Mouse (Mus musculus) E14TG2a.4 (cell line): ENCODE data around the gene Thsd4.

ENCODE experiments used
- H3K27me3 ChIP-seq: 2 replicates; pipeline ENCODE4 v1.6.1; 2014; ENCODE audit warnings: low read length, control low read depth; ENCODE audit not compliant: insufficient read depth
- H3K36me3 ChIP-seq: 2 replicates; pipeline ENCODE4 v1.6.1; 2014; ENCODE audit warnings: low read length, control low read depth; ENCODE audit not compliant: insufficient read depth
- H3K4me1 ChIP-seq: replicated peaks from 2 replicates; pipeline ENCODE4 v1.6.1; 2014; ENCODE audit warnings: low read depth, low read length, control low read depth
- H3K4me3 ChIP-seq: replicated peaks from 2 replicates; pipeline ENCODE4 v1.5.1; 2014; ENCODE audit warnings: mild to moderate bottlenecking, low read length
- H3K9me3 ChIP-seq: 2 replicates; pipeline ENCODE4 v1.6.1; 2014; ENCODE audit warnings: low read length, control low read depth
- CTCF ChIP-seq: conservative IDR thresholded peaks from 2 replicates; pipeline ENCODE4 v1.5.1; 2014; ENCODE audit warnings: low read length
- NANOG ChIP-seq: IDR thresholded peaks from 2 replicates; pipeline ENCODE4 v1.6.1; 2014; ENCODE audit warnings: borderline replicate concordance, low read length, mixed read lengths
- POU5F1 ChIP-seq: IDR thresholded peaks from 2 replicates; pipeline ENCODE4 v1.6.1; 2014; ENCODE audit warnings: low read length, borderline replicate concordance

The Thsd4 gene

DNA sequence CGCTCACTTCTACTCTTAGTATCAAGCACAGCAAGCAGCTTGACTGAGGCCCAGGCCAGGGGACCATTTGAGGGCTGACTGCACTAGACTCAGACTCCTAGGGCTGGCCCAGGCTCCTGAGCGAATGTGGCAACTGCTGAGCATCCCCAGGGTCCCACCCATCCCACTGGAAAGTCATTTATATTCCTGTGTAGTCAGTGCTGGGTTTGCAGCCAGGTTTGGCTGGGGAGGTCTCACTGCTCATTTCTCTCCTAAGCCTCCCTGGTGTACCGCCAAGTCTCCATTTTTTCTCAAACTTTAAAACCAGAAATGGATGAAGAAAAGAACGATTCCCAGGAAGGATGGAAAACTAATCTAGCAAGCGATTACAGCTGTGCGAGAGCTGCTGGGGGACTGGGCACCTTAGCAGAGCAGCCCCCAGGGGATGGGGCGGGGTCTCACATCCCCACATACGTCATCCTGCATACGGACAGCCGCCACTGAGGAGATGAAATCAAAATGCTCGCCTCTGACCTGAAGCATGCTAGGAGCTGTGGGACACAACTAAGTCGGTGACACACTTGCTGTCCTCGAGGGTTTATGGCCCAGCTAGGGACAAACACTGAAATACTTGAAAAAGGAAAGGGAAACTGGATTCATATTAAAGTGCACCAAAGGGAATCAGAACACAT is 67.3 kb downstream of the Thsd4 start:
- Histone ChIP-seq H3K36me3 (no peaks in the 10 kb centered on the region), H3K27me3 (no peaks in the 10 kb centered on the region), H3K9me3 (peaks cover 10% of the 10 kb centered on the region), H3K4me3 (no peak overlapping the region), H3K4me1 (no peaks in the 10 kb centered on the region)
- TF ChIP-seq POU5F1 = no peak
- TF ChIP-seq CTCF = no peak
- TF ChIP-seq NANOG = no peak

- H3K4me3 ChIP-seq = no peak overlapping the region
- H3K27me3 ChIP-seq = no peaks in the 10 kb centered on the region
- no peaks in the 10 kb centered on the region for H3K9me3 ChIP-seq
- no peaks in the 10 kb centered on the region for H3K4me1 ChIP-seq
- no peak for TF ChIP-seq POU5F1
- no peak for TF ChIP-seq CTCF
- TF ChIP-seq NANOG = no peak
- H3K36me3 ChIP-seq = no peaks in the 10 kb centered on the region
Measured at GRCm38 (mm10) chr9:60449498-60449897, 72.3 kb downstream of the Thsd4 start.

DNA sequence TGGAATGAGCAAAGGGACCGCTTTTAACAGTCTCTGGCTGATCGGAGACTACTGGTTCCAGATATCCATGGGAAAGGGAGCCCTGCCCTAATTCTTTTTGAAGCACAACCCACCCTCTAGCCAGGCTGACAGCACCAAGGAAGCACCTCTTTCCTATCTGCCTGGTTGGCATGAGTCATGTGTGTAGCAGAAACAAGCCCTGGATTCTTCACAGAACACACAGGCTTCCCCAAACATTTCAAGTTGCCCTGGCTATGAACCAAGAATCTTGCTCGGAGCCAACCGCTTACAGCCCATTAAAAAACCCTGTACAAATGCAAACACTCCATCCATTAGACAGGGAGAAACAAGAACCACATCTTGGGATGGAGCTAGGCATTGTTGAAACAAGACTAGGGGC is 76.0 kb downstream of the Thsd4 start:
- no peaks in the 10 kb centered on the region for H3K36me3 ChIP-seq
- no peaks in the 10 kb centered on the region for H3K4me1 ChIP-seq
- no peaks in the 10 kb centered on the region for H3K9me3 ChIP-seq
- no peak for TF ChIP-seq NANOG
- no peak for TF ChIP-seq POU5F1
- no peak for TF ChIP-seq CTCF
- H3K27me3 ChIP-seq = no peaks in the 10 kb centered on the region
- no peak overlapping the region for H3K4me3 ChIP-seq

GRCm38 (mm10) chr9:60441274-60441902 is 80.5 kb downstream of the Thsd4 start:
- no peaks in the 10 kb centered on the region for H3K36me3 ChIP-seq
- H3K4me1 ChIP-seq = no peaks in the 10 kb centered on the region
- no peaks in the 10 kb centered on the region for H3K27me3 ChIP-seq
- no peak overlapping the region for H3K4me3 ChIP-seq
- no peaks in the 10 kb centered on the region for H3K9me3 ChIP-seq
- TF ChIP-seq NANOG (no peak), CTCF (no peak), POU5F1 (no peak)

- no peak for TF ChIP-seq CTCF
- TF ChIP-seq POU5F1 = no peak
- TF ChIP-seq NANOG = no peak
- Histone ChIP-seq H3K9me3 (no peaks in the 10 kb centered on the region), H3K27me3 (no peaks in the 10 kb centered on the region), H3K36me3 (no peaks in the 10 kb centered on the region), H3K4me3 (no peak overlapping the region), H3K4me1 (no peaks in the 10 kb centered on the region)
Measured at GRCm38 (mm10) chr9:60440506-60440905, 81.3 kb downstream of the Thsd4 start.

- H3K9me3 ChIP-seq = no peaks in the 10 kb centered on the region
- H3K27me3 ChIP-seq = no peaks in the 10 kb centered on the region
- H3K36me3 ChIP-seq = no peaks in the 10 kb centered on the region
- TF ChIP-seq POU5F1 (no peak), CTCF (no peak), NANOG (no peak)
- no peak overlapping the region for H3K4me3 ChIP-seq
- peaks cover 7% of the 10 kb centered on the region; the same call in 1 of the 2 replicates for H3K4me1 ChIP-seq
Measured at GRCm38 (mm10) chr9:60436246-60436645, 85.6 kb downstream of the Thsd4 start.

GRCm38 (mm10) chr9:60434093-60434492 is 87.8 kb downstream of the Thsd4 start:
- no peaks in the 10 kb centered on the region for H3K27me3 ChIP-seq

DNA sequence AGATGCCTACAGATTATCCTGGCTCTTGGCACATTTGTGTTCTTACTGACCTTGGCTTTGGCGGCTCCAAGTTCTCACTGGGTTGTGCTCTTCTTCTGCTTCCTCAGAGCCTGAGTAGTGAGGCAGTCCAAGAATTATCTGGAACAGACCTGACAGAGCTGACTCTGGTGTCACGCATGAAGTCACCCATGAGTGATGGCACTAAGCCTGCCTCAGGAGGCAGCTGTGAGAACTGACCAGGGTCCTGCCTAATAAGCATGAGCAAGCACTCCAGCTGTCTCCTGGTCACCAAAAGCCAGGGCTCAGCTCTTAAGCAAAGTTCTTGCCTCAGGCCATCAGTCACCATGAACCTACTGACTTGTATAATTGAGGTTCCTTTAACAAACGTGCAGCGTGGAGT is 89.9 kb downstream of the Thsd4 start:
- Histone ChIP-seq H3K4me1 (peaks cover 19% of the 10 kb centered on the region), H3K4me3 (no peak overlapping the region), H3K36me3 (no peaks in the 10 kb centered on the region), H3K9me3 (no peaks in the 10 kb centered on the region), H3K27me3 (peaks cover 4% of the 10 kb centered on the region; the same call in 1 of the 2 replicates)
- TF ChIP-seq POU5F1 (no peak), CTCF (no peak), NANOG (no peak)

More at GRCm38 (mm10) chr9:60434093-60434492, 87.8 kb downstream of the Thsd4 start:
- no peak overlapping the region for H3K4me3 ChIP-seq
- H3K36me3 ChIP-seq = no peaks in the 10 kb centered on the region
- no peaks in the 10 kb centered on the region for H3K9me3 ChIP-seq
- H3K4me1 ChIP-seq = peaks cover 19% of the 10 kb centered on the region
- peak; percentile 56; the same call in 1 of the 2 replicates for TF ChIP-seq NANOG
- no peak for TF ChIP-seq CTCF
